Mouse (Mus musculus): ENCODE results near the gene Hoxb13. TPM values are rescaled to one million over a fixed set of nuclear protein-coding genes. Genes with fewer than 3 reads are reported as not detected.

Gene Hoxb13
- polyA plus RNA-seq, 1 experiment, result 0.04 TPM

DNA sequence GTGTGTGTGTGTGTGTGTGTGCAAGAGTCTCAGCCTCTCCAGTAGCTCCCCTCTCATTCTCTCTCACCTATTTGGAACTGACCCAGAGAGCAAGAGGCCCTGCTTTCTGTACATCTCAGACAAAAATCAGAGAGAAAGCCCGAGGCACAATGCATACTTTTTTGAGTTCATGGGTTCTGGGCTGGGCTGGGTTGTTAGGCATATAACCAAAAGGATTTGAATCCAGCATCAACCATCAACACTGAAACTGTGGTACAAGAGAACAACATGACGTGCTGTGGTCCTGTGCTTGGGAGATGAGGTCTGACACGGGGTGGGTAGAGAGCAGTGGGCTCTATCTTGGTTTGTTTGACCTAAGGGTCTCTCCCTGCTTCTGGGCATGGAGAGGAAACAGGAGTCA lies 22.5 kb upstream of the Hoxb13 start:
- TF ChIP-seq CTCF (IDR thresholded peaks at IDR 0.05; ENCODE audit: control insufficient read depth, insufficient read depth, insufficient replicate concordance, low read depth, low read length), result no peak
- TF ChIP-seq POLR2A (IDR thresholded peaks at IDR 0.05; ENCODE audit: control insufficient read depth, low read depth, low read length), result no peak
- Histone ChIP-seq H3K4me3 (ENCODE audit: control insufficient read depth, low read depth, low read length) (no peak overlapping the region), H3K4me1 (ENCODE audit: control insufficient read depth, insufficient read depth, low read length) (no peaks in the 10 kb centered on the region; the same call in 1 of the 2 replicates), H3K27ac (ENCODE audit: control insufficient read depth, insufficient read depth, low read depth, low read length) (no peak overlapping the region), H3K27me3 (ENCODE audit: control insufficient read depth, insufficient read depth, low read length) (peaks cover 7% of the 10 kb centered on the region), H3K36me3 (ENCODE audit: control insufficient read depth, insufficient read depth, low read length) (no peaks in the 10 kb centered on the region)

DNA sequence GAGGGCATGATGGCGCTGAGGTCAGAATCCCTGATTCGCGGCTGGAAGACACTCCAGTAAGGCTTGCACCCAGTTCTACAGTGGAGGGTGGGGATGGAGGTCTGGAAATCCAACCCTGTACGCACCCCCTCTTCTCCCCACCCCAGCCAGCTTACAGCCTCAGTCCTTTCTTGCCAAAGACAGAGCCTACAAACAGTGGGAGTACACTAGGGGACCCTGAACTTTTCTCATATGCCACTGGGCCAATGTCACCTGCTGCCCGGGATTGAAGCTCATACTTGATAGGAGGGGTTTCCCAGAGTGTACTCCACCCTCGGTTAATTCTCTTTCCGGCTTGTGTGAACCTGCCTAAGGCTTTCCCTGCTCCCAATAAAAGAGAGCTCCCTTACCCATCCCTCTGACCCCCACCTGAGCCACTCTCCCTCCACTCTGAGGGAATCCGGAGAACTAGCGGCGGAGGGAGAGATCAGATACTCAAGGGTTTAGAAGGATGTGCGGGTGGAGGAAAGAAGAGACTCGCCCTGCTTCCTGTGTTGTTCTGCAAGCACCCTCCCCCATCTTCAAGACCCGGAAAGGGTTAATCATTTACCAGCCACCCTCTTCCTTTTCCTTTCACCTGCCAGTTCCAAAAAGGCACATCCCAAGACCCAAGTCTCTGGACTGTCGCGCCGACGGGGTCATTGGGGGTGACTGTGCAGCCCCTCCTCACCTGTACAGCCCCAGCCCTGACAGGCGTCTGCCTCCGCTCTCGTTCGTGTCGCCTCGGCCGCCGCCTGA lies 21.4 kb upstream of the Hoxb13 start:
- Histone ChIP-seq H3K27me3 (ENCODE audit: control insufficient read depth, insufficient read depth, low read length) (peaks cover 7% of the 10 kb centered on the region), H3K4me3 (ENCODE audit: control insufficient read depth, low read depth, low read length) (no peak overlapping the region)

DNA sequence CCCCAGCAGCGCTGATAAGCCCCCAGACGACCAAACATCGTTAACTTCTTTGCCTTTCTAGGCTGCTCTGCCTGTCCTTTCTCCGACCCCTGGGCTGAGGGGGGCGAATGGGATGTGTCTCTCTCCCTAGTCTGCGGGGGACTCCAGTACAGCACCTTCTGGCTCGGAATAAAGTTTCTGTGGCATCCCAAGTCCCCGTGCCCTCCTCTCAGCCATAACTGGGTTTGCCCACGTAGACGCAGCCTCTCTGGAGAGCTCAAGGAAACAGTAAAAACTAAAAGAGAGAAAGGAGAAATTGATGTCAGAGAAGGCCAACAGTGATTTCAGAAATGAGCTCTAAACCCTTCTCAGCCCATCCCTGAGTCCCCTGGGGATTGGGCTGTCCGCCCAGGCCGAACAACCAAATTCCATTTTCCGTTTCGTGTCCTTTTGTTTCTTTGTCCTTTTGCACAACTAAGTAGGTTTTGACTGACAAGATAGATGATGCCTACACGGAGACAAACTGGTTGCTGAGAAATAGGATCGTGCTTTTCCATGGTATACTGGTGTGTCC lies 20.8 kb upstream of the Hoxb13 start:
- H3K4me1 ChIP-seq (ENCODE audit: control insufficient read depth, insufficient read depth, low read length), result peaks cover 9% of the 10 kb centered on the region
- H3K4me3 ChIP-seq (ENCODE audit: control insufficient read depth, low read depth, low read length), result no peak overlapping the region
- no peaks in the 10 kb centered on the region for H3K36me3 ChIP-seq (ENCODE audit: control insufficient read depth, insufficient read depth, low read length)
- peaks cover 12% of the 10 kb centered on the region for H3K27me3 ChIP-seq (ENCODE audit: control insufficient read depth, insufficient read depth, low read length)
- H3K27ac ChIP-seq (ENCODE audit: control insufficient read depth, insufficient read depth, low read depth, low read length), result no peak overlapping the region
- no peak for TF ChIP-seq POLR2A (IDR thresholded peaks at IDR 0.05; ENCODE audit: control insufficient read depth, low read depth, low read length)
- TF ChIP-seq CTCF (IDR thresholded peaks at IDR 0.05; ENCODE audit: control insufficient read depth, insufficient read depth, insufficient replicate concordance, low read depth, low read length), result no peak

More for the DNA sequence above, 21.4 kb upstream of the Hoxb13 start:
- Histone ChIP-seq H3K36me3 (ENCODE audit: control insufficient read depth, insufficient read depth, low read length) (no peaks in the 10 kb centered on the region), H3K4me1 (ENCODE audit: control insufficient read depth, insufficient read depth, low read length) (peaks cover 4% of the 10 kb centered on the region), H3K27ac (ENCODE audit: control insufficient read depth, insufficient read depth, low read depth, low read length) (no peak overlapping the region)
- TF ChIP-seq CTCF (IDR thresholded peaks at IDR 0.05; ENCODE audit: control insufficient read depth, insufficient read depth, insufficient replicate concordance, low read depth, low read length) (no peak), POLR2A (IDR thresholded peaks at IDR 0.05; ENCODE audit: control insufficient read depth, low read depth, low read length) (no peak)

DNA sequence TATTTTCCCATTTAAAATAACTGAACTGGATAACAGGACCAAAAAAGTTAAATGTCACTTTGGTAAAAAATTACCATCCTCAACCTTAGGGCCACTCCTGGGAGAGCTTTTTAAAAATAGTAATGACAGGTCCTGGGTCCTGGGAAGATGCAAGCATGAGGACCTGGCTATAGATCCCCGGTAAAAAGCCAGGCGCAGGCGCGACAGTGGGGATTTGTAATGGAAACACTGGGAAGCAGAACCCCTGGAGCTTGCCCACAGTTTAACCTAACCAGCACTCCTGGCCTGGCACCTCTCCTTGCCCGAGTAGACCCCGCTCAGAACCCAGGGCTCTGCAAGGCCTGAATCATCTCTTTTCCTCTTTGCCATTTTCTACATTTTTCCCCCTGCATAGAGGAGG lies 19.2 kb upstream of the Hoxb13 start:
- Histone ChIP-seq H3K4me1 (ENCODE audit: control insufficient read depth, insufficient read depth, low read length) (peaks cover 11% of the 10 kb centered on the region), H3K36me3 (ENCODE audit: control insufficient read depth, insufficient read depth, low read length) (no peaks in the 10 kb centered on the region), H3K4me3 (ENCODE audit: control insufficient read depth, low read depth, low read length) (no peak overlapping the region), H3K27ac (ENCODE audit: control insufficient read depth, insufficient read depth, low read depth, low read length) (no peak overlapping the region), H3K27me3 (ENCODE audit: control insufficient read depth, insufficient read depth, low read length) (peaks cover 17% of the 10 kb centered on the region)
- TF ChIP-seq CTCF (IDR thresholded peaks at IDR 0.05; ENCODE audit: control insufficient read depth, insufficient read depth, insufficient replicate concordance, low read depth, low read length) (no peak), POLR2A (IDR thresholded peaks at IDR 0.05; ENCODE audit: control insufficient read depth, low read depth, low read length) (no peak)

DNA sequence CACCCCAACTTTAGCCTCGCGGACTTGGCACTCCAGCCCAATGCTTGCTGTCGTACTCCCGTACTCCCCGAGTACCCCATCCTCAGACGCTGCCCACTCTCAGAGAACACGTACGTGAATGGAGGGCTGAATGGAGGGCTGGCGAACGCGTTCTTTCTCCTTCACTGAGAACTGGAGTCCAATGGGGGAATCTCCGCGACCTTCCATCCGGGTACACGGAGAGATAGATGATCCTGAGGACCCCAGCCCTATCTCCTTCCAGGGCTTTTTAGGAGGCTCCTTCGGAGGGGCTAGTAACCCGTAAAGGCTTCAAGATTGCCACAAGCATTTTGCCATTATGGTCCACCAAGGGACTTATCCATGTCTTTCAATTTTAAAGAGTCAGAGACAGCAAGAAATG lies 18.6 kb upstream of the Hoxb13 start:
- peaks cover 11% of the 10 kb centered on the region for H3K4me1 ChIP-seq (ENCODE audit: control insufficient read depth, insufficient read depth, low read length)
- H3K27ac ChIP-seq (ENCODE audit: control insufficient read depth, insufficient read depth, low read depth, low read length), result no peak overlapping the region
- H3K36me3 ChIP-seq (ENCODE audit: control insufficient read depth, insufficient read depth, low read length), result no peaks in the 10 kb centered on the region
- H3K4me3 ChIP-seq (ENCODE audit: control insufficient read depth, low read depth, low read length), result no peak overlapping the region
- TF ChIP-seq CTCF (IDR thresholded peaks at IDR 0.05; ENCODE audit: control insufficient read depth, insufficient read depth, insufficient replicate concordance, low read depth, low read length), result no peak
- no peak for TF ChIP-seq POLR2A (IDR thresholded peaks at IDR 0.05; ENCODE audit: control insufficient read depth, low read depth, low read length)
- H3K27me3 ChIP-seq (ENCODE audit: control insufficient read depth, insufficient read depth, low read length), result peaks cover 17% of the 10 kb centered on the region

DNA sequence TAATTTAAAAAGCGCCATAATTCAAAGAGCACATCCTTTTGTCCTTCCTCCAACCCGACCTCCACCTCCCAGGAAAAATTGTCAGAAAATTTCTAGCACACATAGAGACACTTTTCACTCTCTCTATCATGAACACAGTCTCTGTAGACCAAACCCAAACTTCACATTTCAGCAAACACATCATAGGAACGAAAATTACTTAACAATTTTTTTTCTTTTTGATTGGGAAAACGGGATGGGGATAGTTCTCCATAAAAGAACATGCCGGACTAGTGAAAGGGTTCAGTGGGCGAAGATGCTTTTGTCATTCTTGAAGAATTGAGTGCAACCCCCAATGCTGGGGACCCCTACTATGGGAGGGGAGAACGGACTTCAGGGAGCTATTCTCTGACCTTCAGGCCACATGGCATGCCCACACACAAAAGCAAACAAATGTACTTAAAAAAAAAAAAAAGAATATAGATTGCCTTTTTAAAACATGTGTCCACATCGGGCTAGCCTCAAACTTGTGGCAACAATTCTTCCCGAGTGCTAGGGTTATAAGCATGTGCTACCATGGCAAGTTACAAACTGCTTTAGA lies 18.1 kb upstream of the Hoxb13 start:
- no peak overlapping the region for H3K27ac ChIP-seq (ENCODE audit: control insufficient read depth, insufficient read depth, low read depth, low read length)
- H3K36me3 ChIP-seq (ENCODE audit: control insufficient read depth, insufficient read depth, low read length), result no peaks in the 10 kb centered on the region
- TF ChIP-seq CTCF (IDR thresholded peaks at IDR 0.05; ENCODE audit: control insufficient read depth, insufficient read depth, insufficient replicate concordance, low read depth, low read length) (no peak), POLR2A (IDR thresholded peaks at IDR 0.05; ENCODE audit: control insufficient read depth, low read depth, low read length) (no peak)
- peaks cover 11% of the 10 kb centered on the region for H3K4me1 ChIP-seq (ENCODE audit: control insufficient read depth, insufficient read depth, low read length)
- peaks cover 17% of the 10 kb centered on the region for H3K27me3 ChIP-seq (ENCODE audit: control insufficient read depth, insufficient read depth, low read length)
- H3K4me3 ChIP-seq (ENCODE audit: control insufficient read depth, low read depth, low read length), result no peak overlapping the region

DNA sequence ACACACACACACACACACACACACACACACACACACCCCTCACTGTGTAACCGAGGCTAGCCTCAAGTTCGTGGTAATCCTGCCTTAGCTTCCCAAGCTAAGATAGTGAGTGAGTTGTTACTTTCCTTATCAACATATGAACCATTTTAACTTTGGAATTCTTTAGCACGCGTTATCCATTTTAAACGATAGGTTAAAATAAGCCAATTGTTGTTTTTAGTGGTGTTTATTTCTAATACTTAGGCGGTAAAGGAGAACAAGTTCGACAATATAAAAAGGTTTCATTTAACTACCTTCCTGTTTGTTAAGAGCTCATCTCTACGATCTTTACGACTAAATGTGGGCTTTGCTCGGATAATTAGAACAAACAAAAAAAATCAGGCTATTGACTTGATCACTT lies 17.3 kb upstream of the Hoxb13 start:
- Histone ChIP-seq H3K27me3 (ENCODE audit: control insufficient read depth, insufficient read depth, low read length) (peaks cover 17% of the 10 kb centered on the region), H3K27ac (ENCODE audit: control insufficient read depth, insufficient read depth, low read depth, low read length) (no peak overlapping the region), H3K36me3 (ENCODE audit: control insufficient read depth, insufficient read depth, low read length) (no peaks in the 10 kb centered on the region), H3K4me3 (ENCODE audit: control insufficient read depth, low read depth, low read length) (no peak overlapping the region), H3K4me1 (ENCODE audit: control insufficient read depth, insufficient read depth, low read length) (peaks cover 11% of the 10 kb centered on the region)
- no peak for TF ChIP-seq CTCF (IDR thresholded peaks at IDR 0.05; ENCODE audit: control insufficient read depth, insufficient read depth, insufficient replicate concordance, low read depth, low read length)
- no peak for TF ChIP-seq POLR2A (IDR thresholded peaks at IDR 0.05; ENCODE audit: control insufficient read depth, low read depth, low read length)

Measured in testis, adult 2 months (tissue).